Mouse (Mus musculus) frontal cortex, postnatal 14 days (tissue): ENCODE data around the gene Cd300lg.

Source experiments
- DNase-seq, 2 experiments: peaks; one replicate each; pipeline ENCODE4 v3.0.0; 2022; ENCODE audit warnings: low spot score in 2 of 2

Cd300lg gene

GRCm38 (mm10) chr11:102041350-102041949 is at the start of gene Cd300lg:
Cd300lg (plus strand) TSS chr11:102041509.
- DNase-seq = no peak

DNA sequence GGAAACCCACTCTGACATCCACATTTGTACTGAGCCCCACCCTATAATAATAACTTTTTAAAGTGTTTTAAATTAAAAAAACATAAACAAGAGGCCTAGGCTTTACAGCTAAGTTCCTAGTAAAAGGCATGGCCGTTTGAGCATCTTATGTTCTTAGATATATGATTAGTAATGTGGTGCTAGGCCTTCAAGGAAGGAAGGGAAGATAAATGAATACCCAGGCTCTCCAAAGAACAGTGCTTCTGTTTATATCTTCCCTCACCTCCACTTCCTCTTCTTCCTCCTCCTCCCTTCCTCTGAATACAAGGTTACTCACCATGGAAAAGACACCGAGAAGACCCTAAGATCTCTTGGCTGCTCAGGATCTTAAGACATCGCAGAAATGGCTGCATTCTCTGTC is 49.5 kb upstream of the Cd300lg start:
- no peak for DNase-seq

- no peak for DNase-seq
Observed at GRCm38 (mm10) chr11:101992411-101992810, 48.9 kb upstream of the Cd300lg start.

GRCm38 (mm10) chr11:101994100-101994499 is 47.2 kb upstream of the Cd300lg start:
- DNase-seq = no peak

DNA sequence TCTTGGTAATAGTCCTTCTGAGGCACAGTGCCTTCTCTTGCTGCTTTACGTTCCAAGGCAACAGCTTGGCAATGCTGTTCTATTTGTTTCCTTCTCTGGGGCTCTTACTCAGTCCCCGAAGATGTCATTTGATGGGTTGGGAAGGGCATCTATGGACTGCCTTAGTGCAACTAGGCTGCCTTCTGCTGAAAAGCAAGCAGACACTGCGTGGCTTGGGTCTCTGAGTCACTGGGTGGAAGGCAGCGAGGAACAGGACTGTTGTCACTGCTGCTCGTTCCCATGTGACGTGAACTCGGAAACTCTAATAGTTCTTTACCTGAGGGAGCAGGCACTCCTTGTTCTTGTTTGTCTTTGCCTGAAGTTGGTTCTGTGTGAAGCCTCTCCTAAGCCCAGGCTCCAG is 45.4 kb upstream of the Cd300lg start:
- DNase-seq = no peak

DNA sequence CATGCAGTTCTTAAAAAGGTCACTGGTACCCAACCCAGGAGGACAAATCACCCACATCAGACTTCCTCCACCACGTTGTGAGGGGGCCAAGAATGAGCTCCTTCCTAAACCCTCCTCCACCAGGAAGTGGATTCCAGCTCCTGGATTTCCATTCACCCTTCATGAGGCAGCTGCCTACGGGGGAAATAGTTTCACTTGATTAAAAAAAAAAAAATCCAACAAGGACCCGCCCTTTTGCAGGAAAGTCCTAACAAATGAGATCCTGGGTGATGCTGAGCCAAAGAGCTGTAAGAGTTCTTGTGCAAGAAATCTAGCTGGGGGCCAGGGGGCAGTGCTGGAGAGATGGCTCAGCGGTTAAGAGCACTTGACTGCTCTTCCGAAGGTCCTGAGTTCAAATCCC is 43.1 kb upstream of the Cd300lg start:
- DNase-seq = no peak

DNA sequence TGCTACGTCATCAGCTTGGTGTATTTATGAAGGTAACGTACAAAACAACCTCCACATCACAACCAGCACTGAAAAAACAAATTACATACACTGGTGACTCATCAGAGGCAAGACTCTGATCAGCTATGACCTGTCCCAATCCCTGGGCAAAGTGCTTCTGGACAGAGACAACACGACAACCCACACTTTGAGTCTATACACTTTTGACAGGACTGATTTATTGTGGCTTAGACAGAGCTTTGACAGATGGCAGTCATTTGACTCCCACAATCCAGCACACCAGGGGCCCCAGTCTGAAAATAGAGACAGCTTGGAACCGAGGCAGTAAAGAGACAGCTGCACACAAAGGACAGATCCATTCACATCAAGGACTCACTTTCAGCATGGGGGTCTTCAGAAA is 41.8 kb upstream of the Cd300lg start:
- DNase-seq = no peak

DNA sequence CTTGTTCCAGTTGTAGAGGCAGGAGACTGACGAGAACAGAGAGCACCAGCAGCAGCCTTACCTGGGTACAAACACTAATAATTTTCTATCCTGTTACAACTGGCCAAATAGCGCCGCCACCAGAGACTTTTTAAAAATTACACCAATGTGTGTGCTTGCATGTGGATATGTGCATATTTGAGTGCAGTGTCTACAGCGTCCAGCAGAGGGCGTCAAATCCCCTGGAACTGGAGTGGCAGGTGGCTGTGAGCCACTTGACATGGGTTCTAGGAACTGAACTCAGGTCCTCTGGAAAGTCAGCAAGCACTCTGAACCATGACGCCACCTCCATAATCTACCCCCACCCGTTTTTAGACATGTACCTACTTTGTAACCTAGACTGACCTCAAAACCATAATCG is 37.1 kb upstream of the Cd300lg start:
- DNase-seq = no peak

- DNase-seq = no peak
Observed at GRCm38 (mm10) chr11:102006271-102006670, 35.0 kb upstream of the Cd300lg start.

DNA sequence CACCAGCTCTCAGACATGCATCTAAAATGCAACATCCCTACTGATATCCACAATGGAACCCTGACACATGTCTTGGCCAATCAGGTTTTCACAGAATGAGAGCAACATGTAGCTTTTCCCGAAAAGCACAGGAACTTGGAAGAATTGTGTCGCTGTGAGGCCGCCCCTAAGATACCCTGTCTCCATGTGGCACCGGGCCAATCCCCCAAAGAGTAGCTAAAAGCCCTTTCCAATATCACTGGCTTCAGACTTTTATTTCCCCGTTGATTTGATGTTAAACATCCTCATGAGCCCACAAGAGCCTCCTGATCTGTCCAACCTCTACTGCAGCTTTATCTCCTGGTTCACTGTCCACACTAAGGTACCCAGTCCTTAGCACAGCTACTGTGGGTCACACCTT is 34.6 kb upstream of the Cd300lg start:
- no peak for DNase-seq

- no peak for DNase-seq
Observed at GRCm38 (mm10) chr11:102008372-102008771, 32.9 kb upstream of the Cd300lg start.

- DNase-seq = no peak
Observed at GRCm38 (mm10) chr11:102008954-102009637, 32.2 kb upstream of the Cd300lg start.

DNA sequence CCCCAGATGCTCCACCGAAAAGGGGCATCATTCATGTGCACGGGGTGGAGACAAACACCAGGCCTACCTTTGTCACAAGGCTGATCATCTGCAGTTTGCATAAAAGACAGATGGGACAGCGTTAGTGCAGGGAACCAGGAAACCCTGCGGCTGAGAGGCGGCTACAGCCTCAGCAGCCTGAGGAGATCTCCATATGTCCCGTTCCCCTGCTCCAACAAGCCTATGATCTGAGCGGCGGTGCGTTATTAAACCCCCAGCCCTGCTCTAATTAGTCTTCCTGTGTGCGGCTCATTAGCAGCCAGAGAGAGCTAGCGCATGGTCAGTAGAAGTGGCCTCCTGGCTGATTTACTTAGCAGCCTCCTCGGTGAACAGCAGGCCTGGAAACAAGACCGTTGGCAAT is 31.2 kb upstream of the Cd300lg start:
- no peak for DNase-seq

- DNase-seq = no peak
Observed at GRCm38 (mm10) chr11:102011510-102011909, 29.8 kb upstream of the Cd300lg start.

DNA sequence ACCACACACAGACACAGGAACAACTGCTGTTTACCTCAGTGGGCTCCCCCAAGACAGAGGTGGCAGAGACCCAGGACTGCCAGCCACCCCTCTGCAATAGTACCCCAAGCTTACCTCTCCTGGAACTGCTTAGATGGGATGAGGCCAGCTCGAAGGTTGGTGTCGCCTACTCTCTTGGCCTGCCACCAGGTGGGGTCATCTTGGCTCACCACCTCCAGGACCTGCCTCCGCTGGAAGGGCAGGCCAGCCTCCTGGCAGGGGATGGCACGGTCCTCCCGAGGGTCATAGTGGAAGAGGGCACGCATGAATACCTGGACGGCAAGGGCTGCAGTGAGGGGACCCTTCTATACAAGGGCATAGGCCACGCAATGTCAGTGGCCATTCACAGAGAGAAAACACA is 28.1 kb upstream of the Cd300lg start:
- no peak for DNase-seq

DNA sequence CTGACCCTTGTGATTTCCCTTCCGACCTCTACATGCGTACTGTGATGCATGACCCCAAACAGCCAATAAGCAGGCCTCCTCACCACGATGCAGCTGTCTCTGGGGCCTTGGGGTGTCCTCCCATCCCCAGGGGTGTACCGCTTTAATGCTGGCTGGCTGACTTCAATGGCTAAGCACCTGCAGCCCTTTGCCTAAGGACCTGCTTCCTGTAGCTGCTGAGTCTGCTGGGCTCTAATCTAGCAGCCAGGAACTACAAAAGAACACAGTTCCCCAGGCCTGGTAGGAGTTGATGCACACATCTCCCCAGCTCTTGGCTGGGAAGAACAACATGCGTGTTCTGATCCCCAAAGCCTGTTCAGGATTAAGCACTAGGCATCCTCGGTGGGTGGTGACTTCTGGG is 25.8 kb upstream of the Cd300lg start:
- DNase-seq = no peak

- DNase-seq = no peak
Observed at GRCm38 (mm10) chr11:102016136-102016535, 25.2 kb upstream of the Cd300lg start.

- DNase-seq = no peak
Observed at GRCm38 (mm10) chr11:102019736-102020135, 21.6 kb upstream of the Cd300lg start.

- DNase-seq = no peak
Observed at GRCm38 (mm10) chr11:102021196-102021595, 20.1 kb upstream of the Cd300lg start.

GRCm38 (mm10) chr11:102023406-102023805 is 17.9 kb upstream of the Cd300lg start:
- DNase-seq = no peak

GRCm38 (mm10) chr11:102024084-102024758 is 17.1 kb upstream of the Cd300lg start:
- no peak for DNase-seq

GRCm38 (mm10) chr11:102024875-102025274 is 16.4 kb upstream of the Cd300lg start:
- DNase-seq = no peak

DNA sequence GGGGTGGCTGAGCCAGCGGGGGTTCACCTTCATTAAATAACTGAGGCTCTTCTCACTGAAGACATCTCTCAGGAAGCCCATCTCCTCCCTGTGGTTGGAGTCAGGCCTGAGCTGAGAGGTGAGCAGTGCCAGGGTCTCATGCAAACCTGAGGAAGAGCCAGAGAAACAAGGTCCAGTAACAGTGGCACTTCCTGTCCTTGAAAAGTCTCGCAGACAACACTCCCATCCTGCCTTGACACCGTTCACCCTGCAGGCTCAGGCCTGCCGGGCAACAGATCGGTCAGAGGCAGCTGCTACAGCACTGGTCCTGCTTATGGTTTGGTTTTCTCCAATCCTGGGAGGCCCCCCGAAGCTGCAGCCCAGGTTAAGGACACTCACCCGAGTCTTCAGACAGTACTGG is 16.0 kb upstream of the Cd300lg start:
- DNase-seq = no peak
